Mouse (Mus musculus): ENCODE results near the gene Ankrd63.
A peak's percentile ranks its signal among the peaks of the same experiment; 100 is the strongest.

- TF ChIP-seq POLR2A (IDR thresholded peaks at IDR 0.05; ENCODE audit: control insufficient read depth in 1 of 2, insufficient read depth in 1 of 2, low read depth in 1 of 2, low read length in 2 of 2, poor library complexity in 1 of 2) (0 out of 4 replicates have a peak, but pooled peaks of 1 of the 2 experiments have one; percentile 21), CTCF (IDR thresholded peaks at IDR 0.05 in 2 of 3, conservative IDR thresholded peaks at IDR 0.05 in 1 of 3; ENCODE audit: control insufficient read depth in 1 of 3, insufficient read depth in 1 of 3, low read depth in 2 of 3, low read length in 3 of 3, poor library complexity in 1 of 3, severe bottlenecking in 1 of 3) (no peak), GATA1 (IDR thresholded peaks at IDR 0.05; ENCODE audit: low read depth, low read length) (peak; percentile 58), SIN3A (IDR thresholded peaks at IDR 0.05; ENCODE audit: low read length) (peak; percentile 39; the same call in 1 of the 2 replicates), HCFC1 (IDR thresholded peaks at IDR 0.05; ENCODE audit: low read depth, low read length) (no peak), MAX (IDR thresholded peaks at IDR 0.05; ENCODE audit: low read length) (no peak), ZC3H11A (IDR thresholded peaks at IDR 0.05; ENCODE audit: low read depth, low read length) (no peak), GABPA (IDR thresholded peaks at IDR 0.05; ENCODE audit: low read depth, low read length) (no peak), MXI1 (IDR thresholded peaks at IDR 0.05; ENCODE audit: low read depth, low read length) (peak; percentile 23; the same call in 1 of the 2 replicates), UBTF (IDR thresholded peaks at IDR 0.05; ENCODE audit: borderline replicate concordance, insufficient read depth, low read depth, low read length) (no peak)
Measured at GRCm38 (mm10) chr2:118752792-118753108, 49.0 kb upstream of the Ankrd63 start.
